Mouse (Mus musculus) ovary, adult 2 months (tissue): ENCODE data around the gene Carmil1. TPM values are rescaled to one million over a fixed set of nuclear protein-coding genes. Genes with fewer than 3 reads are reported as not detected.

Experiments used
- polyA plus RNA-seq: library from polyadenylated mRNA; depleted of rRNA; stranded (reverse); fragments of >200 nt; gene quantifications from 2 replicates; pipeline ENCODE4 v1.2.3, GENCODE M21; 2012; rRNA removed

Carmil1 gene
- polyA plus RNA-seq = 4.7 and 5.0 TPM in 2 replicates

GRCm38 (mm10) chr13:24280439-24281431 is at the start of gene Carmil1:
Gene Carmil1 (minus strand): TSS chr13:24280795.

GRCm38 (mm10) chr13:24327201-24327600 is 46.6 kb upstream of the Carmil1 start, which contains the start of gene Cmah:
Gene Cmah (plus strand): TSS chr13:24327404.

GRCm38 (mm10) chr13:23990928-23991327 is 289.7 kb downstream of the Carmil1 start, which contains the start of gene Scgn:
Gene Scgn (minus strand): TSS chr13:23991214.

Other genes starting within 250 kb of the Carmil1 start
- 0.07 and 0.25 TPM in 2 replicates for gene Cmah, start 46.6 kb upstream of the Carmil1 start, polyA plus RNA-seq